Mouse (Mus musculus): ENCODE results near the gene Fpgs. TPM values are rescaled to one million over a fixed set of nuclear protein-coding genes. Genes with fewer than 3 reads are reported as not detected.

The Fpgs gene
- polyA plus RNA-seq, 1 experiment, result 124 TPM

GRCm38 (mm10) chr2:32700966-32701743 is 2.8 kb downstream of the Fpgs start:
- no peak for DNase-seq (ENCODE audit: low read depth)

- no peak for DNase-seq (ENCODE audit: low read depth)
These were observed 4.3 kb downstream of the Fpgs start for GRCm38 (mm10) chr2:32699680-32700079.

DNA sequence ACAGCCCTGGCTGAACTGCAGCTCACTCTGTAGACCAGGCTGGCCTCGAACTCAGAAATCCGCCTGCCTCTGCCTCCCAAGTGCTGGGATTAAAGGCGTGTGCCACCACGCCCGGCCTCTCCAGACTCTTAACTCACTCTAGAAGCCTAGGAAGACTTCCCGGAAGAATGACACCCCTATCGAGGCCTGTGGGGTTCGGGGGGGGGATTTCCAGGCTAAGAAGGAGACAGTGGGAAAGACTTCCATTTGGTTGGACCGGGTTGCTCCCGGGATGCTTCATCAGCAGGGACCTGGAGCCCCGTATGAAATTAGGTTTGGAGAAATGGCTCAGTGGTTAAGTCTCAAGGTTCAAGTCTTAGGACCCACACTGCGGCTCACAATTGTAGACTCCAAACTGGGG is 9.3 kb downstream of the Fpgs start:
- no peak for DNase-seq (ENCODE audit: low read depth)

- DNase-seq (ENCODE audit: low read depth), result no peak
These were observed 10.0 kb downstream of the Fpgs start for GRCm38 (mm10) chr2:32693823-32694411.

GRCm38 (mm10) chr2:32693282-32693681 is 10.7 kb downstream of the Fpgs start:
- no peak for DNase-seq (ENCODE audit: low read depth)

DNA sequence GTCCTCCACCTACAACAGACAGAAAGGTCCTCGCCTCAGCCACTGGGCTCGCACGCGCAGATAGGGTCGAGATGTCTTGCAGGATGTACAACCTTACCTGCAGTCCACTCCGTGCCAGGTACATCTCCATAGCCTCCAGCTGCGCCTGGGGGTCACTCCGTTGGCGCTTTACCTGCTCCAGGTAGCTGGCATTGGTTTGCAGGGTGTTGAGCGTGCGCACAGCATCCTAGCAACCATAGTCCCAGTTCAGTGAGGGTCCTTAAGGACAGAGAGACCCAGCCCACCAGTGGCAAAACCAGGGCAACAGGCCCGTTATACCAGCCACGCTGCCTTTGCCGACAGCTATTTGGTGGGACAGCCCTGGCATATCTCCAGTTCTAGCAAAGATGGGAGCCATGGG is 11.4 kb downstream of the Fpgs start:
- DNase-seq (ENCODE audit: low read depth), result no peak

- DNase-seq (ENCODE audit: low read depth), result no peak
These were observed 12.9 kb downstream of the Fpgs start for GRCm38 (mm10) chr2:32691041-32691440.

GRCm38 (mm10) chr2:32689420-32689819 is 14.5 kb downstream of the Fpgs start:
- no peak for DNase-seq (ENCODE audit: low read depth)

- DNase-seq (ENCODE audit: low read depth), result no peak
These were observed 16.4 kb downstream of the Fpgs start for GRCm38 (mm10) chr2:32687562-32687961.

GRCm38 (mm10) chr2:32686640-32687039 is 17.3 kb downstream of the Fpgs start:
- DNase-seq (ENCODE audit: low read depth), result no peak

DNA sequence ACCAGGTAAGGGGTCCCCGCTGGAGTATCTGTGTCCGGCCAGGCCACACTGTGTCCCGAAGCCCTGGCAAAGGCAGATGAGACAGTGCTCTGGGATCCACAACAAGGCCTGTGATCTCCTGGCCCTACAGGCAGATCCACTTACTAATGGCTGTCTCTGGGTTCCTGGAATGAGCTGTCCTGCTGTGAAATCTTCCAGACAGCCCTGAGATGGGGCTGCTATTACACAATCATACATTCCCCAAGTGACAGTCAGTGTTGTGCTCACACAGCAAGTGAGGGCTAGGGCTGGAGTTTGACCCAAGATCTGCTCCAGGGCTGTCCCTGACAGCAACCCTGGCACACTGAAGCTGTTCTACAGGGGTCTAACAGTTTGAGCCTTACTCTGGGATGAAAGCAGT is 18.1 kb downstream of the Fpgs start:
- DNase-seq (ENCODE audit: low read depth), result no peak

DNA sequence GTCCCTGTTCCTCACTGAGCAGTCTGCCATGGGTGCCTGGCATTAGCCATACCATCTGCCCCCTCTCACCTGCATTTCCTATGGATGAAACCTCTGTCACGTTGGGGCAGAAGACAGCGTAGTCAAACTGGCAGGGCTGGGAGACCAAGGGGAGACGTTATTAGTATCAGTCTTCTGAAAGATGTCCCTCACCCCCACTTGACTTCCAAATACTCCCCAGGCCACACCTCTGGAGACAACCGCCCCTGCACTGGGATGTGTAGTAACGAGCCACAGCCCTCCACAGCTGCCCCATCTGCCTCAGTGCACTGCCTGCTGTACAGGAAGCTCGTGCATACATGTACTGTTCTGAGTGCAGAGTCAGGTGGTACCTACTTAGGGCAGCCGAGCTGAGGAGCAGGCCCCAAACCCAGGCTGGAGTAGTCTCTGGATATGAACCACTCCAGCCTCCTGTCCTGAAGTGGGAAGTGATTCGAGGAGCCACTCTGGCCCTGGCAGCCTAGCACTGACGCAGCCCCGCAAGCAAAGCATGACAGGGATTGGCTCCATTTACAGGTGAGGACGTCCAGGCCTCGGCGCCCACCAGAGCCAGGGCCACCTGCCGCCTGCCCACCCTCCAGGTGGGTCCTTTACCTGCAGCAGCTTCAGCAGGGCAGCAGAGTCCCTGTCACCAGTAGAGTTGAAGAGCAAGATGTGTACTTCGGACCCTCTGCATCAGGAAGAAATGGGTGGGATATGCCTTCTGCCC is 19.1 kb downstream of the Fpgs start:
- DNase-seq (ENCODE audit: low read depth), result no peak

- no peak for DNase-seq (ENCODE audit: low read depth)
These were observed 20.2 kb downstream of the Fpgs start for GRCm38 (mm10) chr2:32683701-32684100.

- DNase-seq (ENCODE audit: low read depth), result no peak
These were observed 21.1 kb downstream of the Fpgs start for GRCm38 (mm10) chr2:32682721-32683417.

DNA sequence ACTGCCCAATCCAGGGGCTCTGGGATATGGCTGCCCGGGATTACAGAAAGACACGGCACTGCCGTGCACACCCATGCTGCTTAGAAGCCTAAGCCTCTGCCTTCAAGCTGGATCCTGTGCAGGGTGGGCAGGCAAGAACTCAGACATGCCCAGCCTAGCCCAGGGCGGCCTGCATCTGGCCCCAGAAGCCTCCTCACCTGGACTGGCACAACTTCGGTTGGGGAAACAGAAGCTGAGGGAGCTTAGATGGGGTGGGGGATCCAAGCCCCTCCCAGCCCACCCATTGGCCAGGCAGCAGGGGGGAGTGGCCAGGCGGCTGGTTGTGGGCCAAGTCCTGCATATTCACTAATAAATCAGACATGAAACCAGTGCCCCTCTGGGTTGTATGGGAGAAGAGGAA is 22.2 kb downstream of the Fpgs start:
- DNase-seq (ENCODE audit: low read depth), result no peak

GRCm38 (mm10) chr2:32680961-32681650 is 22.8 kb downstream of the Fpgs start:
- DNase-seq (ENCODE audit: low read depth), result no peak

GRCm38 (mm10) chr2:32680051-32680451 is 23.9 kb downstream of the Fpgs start:
- no peak for DNase-seq (ENCODE audit: low read depth)

- DNase-seq (ENCODE audit: low read depth), result no peak
These were observed 26.3 kb downstream of the Fpgs start for GRCm38 (mm10) chr2:32677683-32678082.

DNA sequence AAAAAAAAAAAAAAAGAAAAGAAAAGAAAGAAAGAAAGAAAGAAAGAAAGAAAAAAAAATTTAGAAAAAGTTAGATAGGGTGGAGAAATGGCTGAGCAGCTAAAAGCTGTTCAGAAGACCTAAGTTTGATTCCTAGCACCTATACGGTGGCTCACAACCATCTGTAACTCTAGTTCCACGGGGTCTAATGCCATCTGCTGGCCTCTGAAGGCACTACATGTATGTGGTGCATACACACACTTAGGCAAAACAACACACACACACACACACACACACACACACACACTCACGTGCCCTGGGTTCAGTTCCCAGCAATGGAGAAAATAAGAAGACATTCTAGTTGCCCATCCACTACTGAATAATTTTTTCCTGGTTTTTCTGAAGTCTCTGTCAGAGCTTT is 27.1 kb downstream of the Fpgs start:
- no peak for DNase-seq (ENCODE audit: low read depth)

DNA sequence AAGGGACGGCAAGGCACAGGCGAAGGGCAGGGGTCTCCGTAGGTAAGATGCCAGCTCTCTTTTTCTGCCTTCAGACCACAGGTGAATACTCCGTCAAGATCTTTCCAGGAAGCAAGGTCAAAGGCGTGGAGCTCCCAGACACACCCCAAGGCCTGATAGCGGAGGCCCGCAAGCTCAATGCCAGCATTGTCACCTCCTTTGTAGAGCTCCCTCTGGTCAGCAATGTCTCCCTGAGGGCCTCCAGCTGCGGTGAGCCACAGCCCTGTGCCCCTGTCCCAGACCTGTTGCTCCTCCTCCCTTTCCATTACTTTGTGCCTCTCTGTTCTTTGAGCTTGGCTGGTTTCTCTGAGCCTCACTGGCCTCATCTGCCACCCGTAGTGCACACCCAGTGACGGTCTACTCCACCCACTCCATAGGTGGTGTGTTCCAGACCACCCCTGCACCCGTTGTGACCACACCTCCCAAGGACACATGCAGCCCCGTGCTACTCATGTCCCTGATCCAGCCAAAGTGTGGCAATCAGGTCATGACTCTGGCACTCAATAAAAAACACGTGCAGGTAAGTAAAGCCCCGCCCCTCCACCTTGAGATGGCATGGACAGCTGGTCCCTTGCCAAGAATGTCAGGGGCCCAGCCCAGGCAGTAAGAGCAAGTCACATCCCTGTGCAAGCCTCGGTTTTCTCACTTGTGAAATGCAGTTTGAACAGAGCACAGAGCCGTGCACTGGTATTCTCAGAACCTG is 30.6 kb downstream of the Fpgs start:
- no peak for DNase-seq (ENCODE audit: low read depth)
